Mouse (Mus musculus) liver, postnatal 0 days (tissue): ENCODE results near the gene Hmgcs1. TPM values are rescaled to one million over a fixed set of nuclear protein-coding genes. Genes with fewer than 3 reads are reported as not detected.
"Not testable (repeated sequence)": the region's sequence is repeated elsewhere in the genome, so short reads cannot be mapped to it uniquely, and the experiment has no call there.

Experiments
- ATAC-seq: fragments of 200-750 bp; cut with Nextera tagmentation; 2 replicates; pipeline ENCODE4 v1.8.0; 2017; ENCODE audit warnings: mild to moderate bottlenecking, moderate library complexity
- DNase-seq: peaks from one replicate; pipeline ENCODE4 v3.0.0-alpha.2; 2016
- H3K27ac ChIP-seq: fragments of 300-500 bp; sonication (generic); 2 replicates; pipeline ENCODE4 v1.5.1; 2014; ENCODE audit warnings: antibody characterized with exemption, moderate library complexity, mild to moderate bottlenecking, low read depth
- H3K27me3 ChIP-seq: fragments of 300-500 bp; sonication (generic); 2 replicates; pipeline ENCODE4 v1.6.1; 2014; ENCODE audit warnings: low read length, control low read depth, mixed read lengths; ENCODE audit not compliant: insufficient read depth
- H3K36me3 ChIP-seq: fragments of 300-500 bp; sonication (generic); replicated peaks from 2 replicates; pipeline ENCODE4 v1.6.1; 2014; ENCODE audit warnings: mild to moderate bottlenecking, control low read depth, low read length, moderate library complexity, mixed read lengths; ENCODE audit not compliant: insufficient read depth
- H3K4me1 ChIP-seq: fragments of 300-500 bp; sonication (generic); 2 replicates; pipeline ENCODE4 v1.6.1; 2014; ENCODE audit warnings: antibody characterized with exemption, mild to moderate bottlenecking, control low read depth; ENCODE audit not compliant: insufficient read depth
- H3K4me2 ChIP-seq: fragments of 300-500 bp; sonication (generic); 2 replicates; pipeline ENCODE4 v1.6.1; 2014; ENCODE audit warnings: low read depth, mild to moderate bottlenecking, low read length, moderate library complexity, mixed read lengths
- H3K4me3 ChIP-seq: fragments of 300-500 bp; sonication (generic); 2 replicates; pipeline ENCODE4 v1.5.1; 2014; ENCODE audit warnings: low read depth, low read length
- H3K9ac ChIP-seq: fragments of 300-500 bp; sonication (generic); replicated peaks from 2 replicates; pipeline ENCODE4 v1.6.1; 2014; ENCODE audit warnings: mild to moderate bottlenecking, moderate library complexity
- H3K9me3 ChIP-seq: fragments of 300-500 bp; sonication (generic); 2 replicates; pipeline ENCODE4 v1.6.1; 2016; ENCODE audit warnings: mild to moderate bottlenecking, control low read depth, low read length, mixed read lengths
- CTCF ChIP-seq: sonication (generic); IDR thresholded peaks from 2 replicates; pipeline ENCODE4 v1.5.1; 2016; ENCODE audit warnings: antibody characterized with exemption, low read depth
- EP300 ChIP-seq: IDR thresholded peaks from 2 replicates; pipeline ENCODE4 v1.6.1; 2016; ENCODE audit warnings: antibody characterized with exemption, low read depth, mild to moderate bottlenecking
- WGBS: fragments of 180-500 bp; shearing (Covaris S2); extraction: QIAGEN DNeasy Blood & Tissue Kit; methylation state at CpG from one replicate; pipeline ENCODE4 v1.1.7; 2014; ENCODE audit not compliant: insufficient replicate concordance; 5-methylcytosine and 5-hydroxymethylcytosine counted together
- polyA plus RNA-seq: library from polyadenylated mRNA; unstranded; fragments of >200 nt; fragmentation: Nextera tagmentation; extraction: Ambion mirVana; gene quantifications from 2 replicates; pipeline ENCODE4 v1.2.1, GENCODE M21; 2015

The Hmgcs1 gene
- polyA plus RNA-seq, 1 experiment from 2014 or later = 94.7 TPM

DNA sequence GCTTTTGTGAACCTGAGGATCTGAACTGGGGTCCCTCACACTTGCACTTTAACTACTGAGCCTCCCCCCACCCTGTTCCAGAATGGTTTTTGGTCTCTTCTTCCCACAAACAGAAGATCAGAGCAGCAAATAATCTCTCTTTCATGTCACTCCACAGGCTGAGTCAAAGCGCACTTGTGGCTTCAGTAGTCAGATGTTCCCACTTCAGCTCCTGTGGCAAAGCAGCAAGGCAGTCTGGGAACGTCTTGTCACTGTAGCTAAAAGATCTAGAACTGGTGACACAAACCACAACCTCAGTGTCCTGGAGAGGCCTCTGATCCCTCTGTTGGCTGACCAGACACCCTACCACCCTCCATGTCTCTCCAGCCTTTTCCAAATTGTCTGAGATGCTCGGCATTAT lies 9.0 kb upstream of the Hmgcs1 start:
- H3K36me3 ChIP-seq = no peaks in the 10 kb centered on the region
- TF ChIP-seq CTCF (no peak), EP300 (no peak)
- WGBS = 60% methylated on average over 3 of the region's 3 CpGs
- no peaks in the 10 kb centered on the region for H3K9me3 ChIP-seq
- no peak overlapping the region for H3K4me3 ChIP-seq
- no peak overlapping the region for H3K9ac ChIP-seq
- H3K4me2 ChIP-seq = no peak overlapping the region
- H3K27ac ChIP-seq = no peak overlapping the region
- no peaks in the 10 kb centered on the region for H3K4me1 ChIP-seq
- DNase-seq = no peak
- no peak for ATAC-seq
- H3K27me3 ChIP-seq = no peaks in the 10 kb centered on the region

GRCm38 (mm10) chr13:119684416-119685177 lies 5.6 kb upstream of the Hmgcs1 start:
- DNase-seq (no peak), ATAC-seq (no peak)
- H3K9me3 ChIP-seq = no peaks in the 10 kb centered on the region
- H3K4me3 ChIP-seq = no peak overlapping the region
- TF ChIP-seq CTCF = no peak
- no peak for TF ChIP-seq EP300
- no peak overlapping the region for H3K9ac ChIP-seq
- no peaks in the 10 kb centered on the region for H3K4me1 ChIP-seq
- H3K27ac ChIP-seq = no peak overlapping the region
- 77% methylated on average over 11 of the region's 11 CpGs for WGBS
- H3K4me2 ChIP-seq = no peak overlapping the region
- H3K27me3 ChIP-seq = no peaks in the 10 kb centered on the region
- H3K36me3 ChIP-seq = no peaks in the 10 kb centered on the region

- DNase-seq = no peak
- Histone ChIP-seq H3K9ac (no peak overlapping the region), H3K36me3 (no peaks in the 10 kb centered on the region), H3K27me3 (no peaks in the 10 kb centered on the region), H3K27ac (no peak overlapping the region), H3K4me1 (peaks cover 10% of the 10 kb centered on the region), H3K4me3 (peak overlapping the region; percentile 87), H3K9me3 (no peaks in the 10 kb centered on the region), H3K4me2 (peak overlapping the region; percentile 96)
- 14% methylated on average over 5 of the region's 5 CpGs for WGBS
- TF ChIP-seq CTCF (no peak), EP300 (no peak)
- ATAC-seq = no peak
Observed at GRCm38 (mm10) chr13:119689709-119690038, 505 bp upstream of the Hmgcs1 start.

GRCm38 (mm10) chr13:119690876-119691620 lies 869 bp downstream of the Hmgcs1 start:
- Histone ChIP-seq H3K27ac (peak overlapping the region; percentile 82), H3K9me3 (no peaks in the 10 kb centered on the region), H3K4me1 (peaks cover 10% of the 10 kb centered on the region), H3K36me3 (no peaks in the 10 kb centered on the region), H3K27me3 (no peaks in the 10 kb centered on the region), H3K4me3 (peak overlapping the region; percentile 87), H3K4me2 (peak overlapping the region; percentile 96), H3K9ac (peak overlapping the region; percentile 93)
- WGBS = 7% methylated on average over 7 of the region's 7 CpGs
- DNase-seq = no peak
- no peak for TF ChIP-seq EP300
- no peak for TF ChIP-seq CTCF
- ATAC-seq = no peak

DNA sequence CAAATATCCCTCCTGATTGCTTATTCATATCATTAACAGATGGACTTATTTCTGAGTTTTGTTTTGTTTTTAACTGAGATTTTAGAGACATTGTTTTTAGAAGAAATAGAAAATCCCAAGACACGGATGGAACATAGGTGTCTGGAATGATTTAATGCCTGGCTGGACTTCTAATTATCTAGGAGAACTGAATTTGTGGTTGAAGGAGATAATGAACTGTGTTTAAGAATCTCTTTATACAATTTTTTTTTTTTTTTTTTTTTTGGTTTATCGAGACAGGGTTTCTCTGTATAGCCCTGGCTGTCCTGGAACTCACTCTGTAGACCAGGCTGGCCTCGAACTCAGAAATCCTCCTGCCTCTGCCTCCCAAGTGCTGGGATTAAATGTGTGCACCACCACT lies 1.8 kb downstream of the Hmgcs1 start:
- 64% methylated on average over 3 of the region's 3 CpGs for WGBS

DNA sequence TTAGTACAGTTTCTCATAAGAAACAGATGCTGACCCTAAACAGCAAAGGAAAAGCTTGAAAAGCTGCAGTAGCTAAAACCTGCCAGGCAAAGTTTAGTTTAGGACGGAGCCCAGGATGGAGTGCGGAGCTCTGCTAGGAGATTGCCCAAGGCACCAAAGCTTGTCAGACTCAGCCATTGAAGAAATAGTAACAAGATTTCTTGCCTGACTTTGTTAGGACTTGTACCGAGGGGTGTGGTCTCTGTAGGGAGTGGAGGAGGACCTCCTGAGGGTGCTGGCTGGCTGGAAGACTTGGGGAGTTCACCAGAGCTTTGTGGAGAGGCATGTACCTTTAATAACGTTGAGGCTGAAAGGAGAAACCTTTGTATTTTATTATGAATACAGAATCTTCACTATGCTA lies 5.5 kb downstream of the Hmgcs1 start:
- TF ChIP-seq EP300 (no peak), CTCF (no peak)
- Histone ChIP-seq H3K9ac (no peak overlapping the region), H3K4me1 (peaks cover 10% of the 10 kb centered on the region), H3K4me2 (no peak overlapping the region), H3K4me3 (no peak overlapping the region), H3K27ac (no peak overlapping the region), H3K9me3 (no peaks in the 10 kb centered on the region), H3K27me3 (no peaks in the 10 kb centered on the region), H3K36me3 (peaks cover 11% of the 10 kb centered on the region)
- 68% methylated on average over 4 of the region's 4 CpGs for WGBS
- DNase-seq (no peak), ATAC-seq (no peak)

More for the DNA sequence above, 1.8 kb downstream of the Hmgcs1 start:
- H3K27me3 ChIP-seq, H3K36me3 ChIP-seq, H3K27ac ChIP-seq, DNase-seq, H3K9me3 ChIP-seq, H3K9ac ChIP-seq, ATAC-seq: not testable (repeated sequence)
- Histone ChIP-seq H3K4me2 (peak overlapping the region; percentile 96), H3K4me1 (peaks cover 10% of the 10 kb centered on the region), H3K4me3 (peak overlapping the region; percentile 87)
